Mouse (Mus musculus): Measurements from ENCODE around the gene Rcan3. TPM values are rescaled to one million over a fixed set of nuclear protein-coding genes. Genes with fewer than 3 reads are reported as not detected.

Rcan3 gene
- total and polyA plus RNA-seq, 3 experiments, result 6.8 to 11.3 (median 8.5) TPM

GRCm38 (mm10) chr4:135370372-135370771, 63.3 kb downstream of the Rcan3 start:
- intact Hi-C loops (cut with DNase I), result no loop called here
- Histone ChIP-seq H3K4me3 (no peak overlapping the region), H3K4me1 (ENCODE audit: control insufficient read depth, insufficient read depth, low read length) (no peaks in the 10 kb centered on the region), H3K79me2 (replicated peaks; ENCODE audit: control insufficient read depth, insufficient read depth, low read length) (no peaks in the 10 kb centered on the region), H3K36me3 (ENCODE audit: control insufficient read depth, insufficient read depth, low read length) (no peaks in the 10 kb centered on the region), H3K9ac (ENCODE audit: low read depth, low read length) (no peak overlapping the region), H3K27ac (no peak overlapping the region), H3K27me3 (ENCODE audit: control insufficient read depth, insufficient read depth, low read length) (no peaks in the 10 kb centered on the region)
- DNase-seq, result no peak
- TF ChIP-seq CTCF (IDR thresholded peaks at IDR 0.05) (no peak), POLR2A (IDR thresholded peaks at IDR 0.05; ENCODE audit: insufficient read depth, low read depth, low read length) (no peak), EP300 (IDR thresholded peaks at IDR 0.05; ENCODE audit: insufficient read depth, low read depth, low read length) (no peak)
- WGBS, result 87% methylated on average over 11 of the region's 11 CpGs

DNA sequence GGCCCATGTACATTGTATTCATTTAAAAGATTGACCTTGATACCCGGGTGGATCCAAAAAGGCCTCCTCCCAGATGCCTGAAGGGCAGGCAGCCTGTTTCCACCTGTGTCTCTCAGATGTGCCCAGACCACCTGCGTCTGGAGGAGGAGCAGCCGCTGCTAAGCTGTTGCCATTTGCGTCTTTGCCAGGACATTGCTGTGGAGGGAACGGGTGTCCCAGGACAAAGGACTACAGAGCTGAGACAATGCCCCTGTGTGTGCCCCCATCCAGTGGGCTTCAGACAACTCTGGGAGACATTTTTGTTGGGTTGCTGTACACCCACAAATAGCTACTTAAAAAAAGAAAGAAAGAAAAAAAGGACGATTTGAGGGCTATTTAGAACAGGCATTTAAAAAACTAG, 70.8 kb downstream of the Rcan3 start:
- no peaks in the 10 kb centered on the region for H3K79me2 ChIP-seq (replicated peaks; ENCODE audit: control insufficient read depth, insufficient read depth, low read length)

More for the DNA sequence above, 70.8 kb downstream of the Rcan3 start:
- WGBS, result 45% methylated on average over 6 of the region's 6 CpGs
- Histone ChIP-seq H3K36me3 (ENCODE audit: control insufficient read depth, insufficient read depth, low read length) (no peaks in the 10 kb centered on the region), H3K4me3 (no peak overlapping the region), H3K27me3 (ENCODE audit: control insufficient read depth, insufficient read depth, low read length) (no peaks in the 10 kb centered on the region), H3K4me1 (ENCODE audit: control insufficient read depth, insufficient read depth, low read length) (no peaks in the 10 kb centered on the region), H3K9ac (ENCODE audit: low read depth, low read length) (no peak overlapping the region), H3K27ac (no peak overlapping the region)
- intact Hi-C loops (cut with DNase I), result no loop called here
- TF ChIP-seq EP300 (IDR thresholded peaks at IDR 0.05; ENCODE audit: insufficient read depth, low read depth, low read length) (no peak), CTCF (IDR thresholded peaks at IDR 0.05) (no peak), POLR2A (IDR thresholded peaks at IDR 0.05; ENCODE audit: insufficient read depth, low read depth, low read length) (no peak)
- no peak for DNase-seq

Small RNAs within 50 kb of the gene (microRNA-seq; reads per million reads assigned to microRNA genes)
- gene Mir700, result 245 to 288 reads per million in 2 experiments

Other genes starting within 250 kb of the Rcan3 start
- gene Clic4, start 161.0 kb downstream of the Rcan3 start, total RNA-seq (2021), result 100 to 1,000 TPM; 248 to 249 TPM
- gene Clic4, start 161.0 kb downstream of the Rcan3 start, polyA plus RNA-seq (2012; rRNA removed), result 148 and 227 TPM in 2 replicates
- 10 to 100 TPM; 53.8 to 58.2 TPM for gene Srrm1, start 80.5 kb downstream of the Rcan3 start, total RNA-seq (2021)
- gene Srrm1, start 80.5 kb downstream of the Rcan3 start, polyA plus RNA-seq (2012; rRNA removed), result 25.0 and 35.0 TPM in 2 replicates
- gene Ncmap, start 35.6 kb downstream of the Rcan3 start, total RNA-seq (2021), result under 1 TPM in 1 of 2 experiments, not detected in 1; 0.21 TPM
- gene Ncmap, start 35.6 kb downstream of the Rcan3 start, polyA plus RNA-seq (2012; rRNA removed), result 0.62 TPM in 1 of 2 replicates, not detected in the other
- gene Stpg1, start 60.9 kb upstream of the Rcan3 start, total RNA-seq (2021), result not detected
- gene Stpg1, start 60.9 kb upstream of the Rcan3 start, polyA plus RNA-seq (2012; rRNA removed), result 0.12 and 0.25 TPM in 2 replicates
- gene Nipal3, start 61.2 kb upstream of the Rcan3 start, total RNA-seq (2021), result 10 to 100 TPM; 35.0 to 41.5 TPM
- 27.0 and 39.4 TPM in 2 replicates for gene Nipal3, start 61.2 kb upstream of the Rcan3 start, polyA plus RNA-seq (2012; rRNA removed)
- under 1 TPM; 0.08 to 0.14 TPM for gene Grhl3, start 139.8 kb upstream of the Rcan3 start, total RNA-seq (2021)
- 0.04 TPM in 1 of 2 replicates, not detected in the other for gene Grhl3, start 139.8 kb upstream of the Rcan3 start, polyA plus RNA-seq (2012; rRNA removed)

Data from heart, adult 2 months (tissue).